Mouse (Mus musculus): ENCODE measurements around the gene Git1. TPM values are rescaled to one million over a fixed set of nuclear protein-coding genes. Genes with fewer than 3 reads are reported as not detected.
A peak's percentile ranks its signal among the peaks of the same experiment; 100 is the strongest.

Gene Git1
- polyA plus RNA-seq, 1 experiment from 2014 or later = 1.4 TPM

- H3K27ac ChIP-seq (replicated peaks) = no peak overlapping the region
- WGBS (ENCODE audit: insufficient replicate concordance) = 31% methylated on average over 8 of the region's 8 CpGs
- peak overlapping the region; percentile 77 for H3K4me2 ChIP-seq
- no peak for ATAC-seq (ENCODE audit: insufficient read depth)
- peak overlapping the region; percentile 52; the same call in 1 of the 2 replicates for H3K4me3 ChIP-seq (replicated peaks)
- H3K9ac ChIP-seq = no peak overlapping the region
- H3K4me1 ChIP-seq (replicated peaks) = peaks cover 25% of the 10 kb centered on the region
- H3K36me3 ChIP-seq (replicated peaks) = no peaks in the 10 kb centered on the region
- H3K9me3 ChIP-seq (replicated peaks) = no peaks in the 10 kb centered on the region
- H3K27me3 ChIP-seq = peaks cover 87% of the 10 kb centered on the region
These were observed 30.3 kb upstream of the Git1 start for GRCm38 (mm10) chr11:77463101-77463445.

GRCm38 (mm10) chr11:77463786-77464185 lies 29.6 kb upstream of the Git1 start:
- Histone ChIP-seq H3K9me3 (replicated peaks) (no peaks in the 10 kb centered on the region), H3K36me3 (replicated peaks) (no peaks in the 10 kb centered on the region), H3K4me3 (replicated peaks) (no peak overlapping the region), H3K27ac (replicated peaks) (no peak overlapping the region), H3K4me1 (replicated peaks) (peaks cover 25% of the 10 kb centered on the region), H3K4me2 (no peak overlapping the region), H3K9ac (no peak overlapping the region), H3K27me3 (peaks cover 92% of the 10 kb centered on the region)
- 57% methylated on average over 10 of the region's 10 CpGs for WGBS (ENCODE audit: insufficient replicate concordance)
- no peak for ATAC-seq (ENCODE audit: insufficient read depth)

GRCm38 (mm10) chr11:77464684-77465083 lies 28.7 kb upstream of the Git1 start:
- Histone ChIP-seq H3K27me3 (peaks cover 87% of the 10 kb centered on the region), H3K4me2 (no peak overlapping the region), H3K4me3 (replicated peaks) (no peak overlapping the region), H3K36me3 (replicated peaks) (no peaks in the 10 kb centered on the region), H3K9ac (no peak overlapping the region), H3K9me3 (replicated peaks) (no peaks in the 10 kb centered on the region), H3K27ac (replicated peaks) (no peak overlapping the region), H3K4me1 (replicated peaks) (peaks cover 25% of the 10 kb centered on the region)
- no peak for ATAC-seq (ENCODE audit: insufficient read depth)
- WGBS (ENCODE audit: insufficient replicate concordance) = 51% methylated on average over 4 of the region's 4 CpGs

- no peak for ATAC-seq (ENCODE audit: insufficient read depth)
These were observed 28.3 kb upstream of the Git1 start for GRCm38 (mm10) chr11:77465111-77465510.

GRCm38 (mm10) chr11:77466544-77466943 lies 26.8 kb upstream of the Git1 start:
- Histone ChIP-seq H3K27me3 (peaks cover 70% of the 10 kb centered on the region), H3K9ac (no peak overlapping the region), H3K4me3 (replicated peaks) (no peak overlapping the region), H3K4me2 (no peak overlapping the region), H3K4me1 (replicated peaks) (peaks cover 25% of the 10 kb centered on the region), H3K9me3 (replicated peaks) (no peaks in the 10 kb centered on the region), H3K36me3 (replicated peaks) (no peaks in the 10 kb centered on the region), H3K27ac (replicated peaks) (no peak overlapping the region)
- 35% methylated on average over 9 of the region's 9 CpGs for WGBS (ENCODE audit: insufficient replicate concordance)
- ATAC-seq (ENCODE audit: insufficient read depth) = no peak

More at GRCm38 (mm10) chr11:77465111-77465510, 28.3 kb upstream of the Git1 start:
- H3K9ac ChIP-seq = no peak overlapping the region
- 54% methylated on average over 3 of the region's 3 CpGs for WGBS (ENCODE audit: insufficient replicate concordance)
- H3K9me3 ChIP-seq (replicated peaks) = no peaks in the 10 kb centered on the region
- no peak overlapping the region for H3K4me2 ChIP-seq
- H3K36me3 ChIP-seq (replicated peaks) = no peaks in the 10 kb centered on the region
- H3K27ac ChIP-seq (replicated peaks) = no peak overlapping the region
- H3K4me1 ChIP-seq (replicated peaks) = peaks cover 25% of the 10 kb centered on the region
- peaks cover 84% of the 10 kb centered on the region for H3K27me3 ChIP-seq
- no peak overlapping the region for H3K4me3 ChIP-seq (replicated peaks)

- H3K36me3 ChIP-seq (replicated peaks) = no peaks in the 10 kb centered on the region
- no peak for ATAC-seq (ENCODE audit: insufficient read depth)
- WGBS (ENCODE audit: insufficient replicate concordance) = 2% methylated on average over 25 of the region's 25 CpGs
- H3K9ac ChIP-seq = no peak overlapping the region
- H3K4me2 ChIP-seq = peak overlapping the region; percentile 55
- H3K27me3 ChIP-seq = peaks cover 63% of the 10 kb centered on the region
- no peaks in the 10 kb centered on the region for H3K9me3 ChIP-seq (replicated peaks)
- H3K4me3 ChIP-seq (replicated peaks) = no peak overlapping the region
- H3K4me1 ChIP-seq (replicated peaks) = peaks cover 21% of the 10 kb centered on the region
- no peak overlapping the region for H3K27ac ChIP-seq (replicated peaks)
These were observed 26.2 kb upstream of the Git1 start for GRCm38 (mm10) chr11:77467157-77467556.

GRCm38 (mm10) chr11:77467784-77468183 lies 25.6 kb upstream of the Git1 start:
- Histone ChIP-seq H3K9me3 (replicated peaks) (no peaks in the 10 kb centered on the region), H3K27me3 (peaks cover 57% of the 10 kb centered on the region), H3K4me1 (replicated peaks) (peaks cover 15% of the 10 kb centered on the region), H3K4me2 (peak overlapping the region; percentile 55), H3K4me3 (replicated peaks) (no peak overlapping the region), H3K9ac (no peak overlapping the region), H3K27ac (replicated peaks) (no peak overlapping the region), H3K36me3 (replicated peaks) (no peaks in the 10 kb centered on the region)
- WGBS (ENCODE audit: insufficient replicate concordance) = 7% methylated on average over 20 of the region's 20 CpGs
- no peak for ATAC-seq (ENCODE audit: insufficient read depth)

- H3K27ac ChIP-seq (replicated peaks) = no peak overlapping the region
- H3K9me3 ChIP-seq (replicated peaks) = no peaks in the 10 kb centered on the region
- peaks cover 13% of the 10 kb centered on the region for H3K4me1 ChIP-seq (replicated peaks)
- no peak overlapping the region for H3K9ac ChIP-seq
- no peak for ATAC-seq (ENCODE audit: insufficient read depth)
- no peaks in the 10 kb centered on the region for H3K36me3 ChIP-seq (replicated peaks)
- 71% methylated on average over 9 of the region's 9 CpGs for WGBS (ENCODE audit: insufficient replicate concordance)
- no peak overlapping the region for H3K4me3 ChIP-seq (replicated peaks)
- no peak overlapping the region for H3K4me2 ChIP-seq
- H3K27me3 ChIP-seq = peaks cover 51% of the 10 kb centered on the region
These were observed 25.0 kb upstream of the Git1 start for GRCm38 (mm10) chr11:77468397-77468796.

GRCm38 (mm10) chr11:77471407-77471806 lies 22.0 kb upstream of the Git1 start:
- WGBS (ENCODE audit: insufficient replicate concordance) = 83% methylated on average over 29 of the region's 29 CpGs
- ATAC-seq (ENCODE audit: insufficient read depth) = no peak
- Histone ChIP-seq H3K9ac (no peak overlapping the region), H3K27me3 (peaks cover 22% of the 10 kb centered on the region), H3K27ac (replicated peaks) (no peak overlapping the region), H3K9me3 (replicated peaks) (no peaks in the 10 kb centered on the region), H3K36me3 (replicated peaks) (no peaks in the 10 kb centered on the region), H3K4me2 (no peak overlapping the region), H3K4me1 (replicated peaks) (peaks cover 13% of the 10 kb centered on the region), H3K4me3 (replicated peaks) (no peak overlapping the region)

GRCm38 (mm10) chr11:77472775-77473174 lies 20.6 kb upstream of the Git1 start:
- no peaks in the 10 kb centered on the region for H3K9me3 ChIP-seq (replicated peaks)
- H3K4me3 ChIP-seq (replicated peaks) = no peak overlapping the region
- WGBS (ENCODE audit: insufficient replicate concordance) = 83% methylated on average over 16 of the region's 16 CpGs
- no peak overlapping the region for H3K27ac ChIP-seq (replicated peaks)
- H3K27me3 ChIP-seq = peaks cover 8% of the 10 kb centered on the region
- no peaks in the 10 kb centered on the region for H3K36me3 ChIP-seq (replicated peaks)
- no peak for ATAC-seq (ENCODE audit: insufficient read depth)
- no peak overlapping the region for H3K9ac ChIP-seq
- H3K4me1 ChIP-seq (replicated peaks) = peaks cover 3% of the 10 kb centered on the region
- H3K4me2 ChIP-seq = no peak overlapping the region

- H3K4me2 ChIP-seq = no peak overlapping the region
- 86% methylated on average over 14 of the region's 14 CpGs for WGBS (ENCODE audit: insufficient replicate concordance)
- H3K27me3 ChIP-seq = no peaks in the 10 kb centered on the region
- H3K36me3 ChIP-seq (replicated peaks) = no peaks in the 10 kb centered on the region
- no peak overlapping the region for H3K27ac ChIP-seq (replicated peaks)
- no peaks in the 10 kb centered on the region; the same call in 1 of the 2 replicates for H3K4me1 ChIP-seq (replicated peaks)
- no peak overlapping the region for H3K4me3 ChIP-seq (replicated peaks)
- no peak overlapping the region for H3K9ac ChIP-seq
- no peaks in the 10 kb centered on the region for H3K9me3 ChIP-seq (replicated peaks)
- no peak for ATAC-seq (ENCODE audit: insufficient read depth)
These were observed 17.1 kb upstream of the Git1 start for GRCm38 (mm10) chr11:77476216-77476615.

- no peaks in the 10 kb centered on the region; the same call in 1 of the 2 replicates for H3K4me1 ChIP-seq (replicated peaks)
- WGBS (ENCODE audit: insufficient replicate concordance) = 72% methylated on average over 6 of the region's 6 CpGs
- H3K9ac ChIP-seq = no peak overlapping the region
- no peak overlapping the region for H3K4me2 ChIP-seq
- H3K9me3 ChIP-seq (replicated peaks) = no peaks in the 10 kb centered on the region
- no peak overlapping the region for H3K4me3 ChIP-seq (replicated peaks)
- no peaks in the 10 kb centered on the region for H3K27me3 ChIP-seq
- ATAC-seq (ENCODE audit: insufficient read depth) = no peak
- H3K36me3 ChIP-seq (replicated peaks) = no peaks in the 10 kb centered on the region
- no peak overlapping the region for H3K27ac ChIP-seq (replicated peaks)
These were observed 16.5 kb upstream of the Git1 start for GRCm38 (mm10) chr11:77476895-77477294.
